Mouse (Mus musculus) ES-Bruce4 (cell line): Measurements from ENCODE around the gene Onecut1.

ENCODE experiments used
- CTCF ChIP-seq: IDR thresholded peaks from one replicate; pipeline ENCODE4 v1.8.1; 2011; ENCODE audit warnings: low read depth, low read length
- POLR2A ChIP-seq: IDR thresholded peaks from one replicate; pipeline ENCODE4 v1.8.1; 2011; ENCODE audit warnings: low read length; ENCODE audit not compliant: insufficient read depth

DNA sequence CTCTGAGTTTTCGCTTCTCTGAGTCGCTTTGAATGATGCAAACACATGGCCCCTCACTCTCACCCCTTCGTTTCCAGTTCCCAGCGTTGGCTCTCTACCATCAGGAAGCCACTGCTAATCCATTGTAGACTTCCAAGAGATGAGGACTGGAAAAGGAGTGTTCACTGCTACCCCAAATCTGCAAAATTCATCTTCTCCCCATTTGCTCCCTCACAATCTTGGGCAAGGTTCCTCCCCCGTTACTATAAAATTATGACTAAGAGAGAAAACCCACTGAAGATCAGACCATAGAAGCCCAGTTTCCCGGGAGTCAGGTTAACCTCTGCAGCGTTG is 4.2 kb upstream of the Onecut1 start:
- TF ChIP-seq CTCF (no peak), POLR2A (no peak)
